ENCODE assay signal across 18 mouse cellular contexts in the genomic region with DNA sequence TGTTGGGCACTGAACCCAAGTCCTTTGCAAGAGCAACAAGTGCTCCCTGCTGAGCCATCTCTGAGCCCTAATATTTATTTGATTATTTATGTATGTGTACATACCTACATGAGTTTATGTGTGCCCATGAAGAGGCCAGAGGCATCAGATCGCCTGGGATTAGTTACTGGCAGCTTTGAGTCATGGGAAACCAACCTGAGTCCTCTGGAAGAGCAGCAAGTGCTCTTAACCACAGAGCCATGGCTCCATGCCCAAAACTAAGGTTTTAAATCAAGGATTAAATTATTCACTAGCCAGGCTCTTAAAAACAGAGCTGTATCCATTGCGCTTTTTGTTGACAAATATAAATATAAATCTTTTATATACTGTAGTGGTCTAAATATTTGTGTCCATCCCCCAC. TPM values are rescaled to one million over a fixed set of nuclear protein-coding genes. Genes with fewer than 3 reads are reported as not detected.
A peak's percentile ranks its signal among the peaks of the same experiment; 100 is the strongest.
DNase-seq lines count a peak whose midpoint lies in the region; TF ChIP-seq lines count a peak whose summit lies in the region.
"Had no signal": no experiment of that assay in that cellular context is flagged by ENCODE, and none has a peak within 500 bp of the region (broad histone marks: within the 10 kb centered on the region; RNA-seq: fewer than 3 reads in every experiment).

No protein-coding gene starts in this region.

- peaks cover 79% of the 10 kb centered on the region for H3K79me2 ChIP-seq in myocyte (ENCODE audit: control insufficient read depth, insufficient read depth)

- no peaks in the 10 kb centered on the region for H3K27me3 ChIP-seq in myocyte (ENCODE audit: control insufficient read depth, insufficient read depth, insufficient read length)
- H3K27me3 ChIP-seq: CH12.LX; forebrain, embryonic 12.5 days; heart, embryonic 12.5 days had no signal

- H3K4me3 ChIP-seq in myocyte = no peak overlapping the region
- H3K4me3 ChIP-seq in layer of hippocampus, adult 2 months = no peak overlapping the region
- H3K4me3 ChIP-seq: forebrain, embryonic 12.5 days; heart, embryonic 12.5 days; hindbrain, embryonic 10.5 days had no signal

- H3K27ac ChIP-seq in layer of hippocampus, adult 2 months = no peak overlapping the region
- H3K27ac ChIP-seq: forebrain, embryonic 12.5 days; hindbrain, embryonic 10.5 days; hindbrain, embryonic 14.5 days had no signal

- no peak for TF ChIP-seq POLR2A in myocyte (IDR thresholded peaks at IDR 0.05; ENCODE audit: insufficient read length, low read depth)

- no peak overlapping the region for H3ac ChIP-seq in myocyte (ENCODE audit: control insufficient read depth, insufficient read length)

- peak; percentile 38 for DNase-seq in lung, postnatal 36 days
- no peak for DNase-seq in lung, adult 18-20 months
- DNase-seq in 416B (ENCODE audit: low read depth) (peak; percentile 76), NIH3T3 (ENCODE audit: low read depth) (peak; percentile 85)
- DNase-seq in layer of hippocampus, adult 2 months (ENCODE audit: low spot score in 2 of 2) = no peak
- DNase-seq in layer of hippocampus, adult 9-10 months (ENCODE audit: low spot score) = no peak
- DNase-seq in left cerebral cortex, adult 11 months (ENCODE audit: low spot score) = no peak
- DNase-seq: adrenal gland, adult 2 months; adrenal gland, postnatal 25 days; cerebellum, adult 18-20 months; cerebellum, adult 9-11 months; gastrocnemius, postnatal 14 days had no signal

- no peaks in the 10 kb centered on the region for H3K36me3 ChIP-seq in myocyte (ENCODE audit: control insufficient read depth, insufficient read depth)
- H3K36me3 ChIP-seq: forebrain, embryonic 12.5 days had no signal

- no peak for TF ChIP-seq CTCF in layer of hippocampus, adult 2 months (conservative IDR thresholded peaks at IDR 0.05)

- peak overlapping the region; percentile 15 for H3K4me2 ChIP-seq in myocyte (ENCODE audit: low read depth)
- H3K4me2 ChIP-seq: forebrain, embryonic 12.5 days; heart, embryonic 12.5 days; hindbrain, embryonic 14.5 days had no signal

TF ChIP-seq in myocyte, 11 proteins besides CTCF, POLR2A, EP300 and RAD21:
- TF ChIP-seq TCF12 (IDR thresholded peaks at IDR 0.05; ENCODE audit: insufficient read depth, poor library complexity, severe bottlenecking) (no peak), SRF (IDR thresholded peaks at IDR 0.05; ENCODE audit: control insufficient read depth, insufficient read length, low read depth) (no peak), REST (IDR thresholded peaks at IDR 0.05; ENCODE audit: insufficient read depth, insufficient read length) (no peak), TCF3 (IDR thresholded peaks at IDR 0.05; ENCODE audit: insufficient read length, low read depth) (no peak), CEBPB (IDR thresholded peaks at IDR 0.05; ENCODE audit: insufficient read depth, poor library complexity, severe bottlenecking) (no peak), POLR2AphosphoS2 (IDR thresholded peaks at IDR 0.05; ENCODE audit: insufficient read length, low read depth) (no peak), MYOD1 (IDR thresholded peaks at IDR 0.05; ENCODE audit: control insufficient read depth in 1 of 3, insufficient read length in 2 of 3, low read depth in 2 of 3) (no peak), USF1 (IDR thresholded peaks at IDR 0.05; ENCODE audit: low read depth) (no peak), MYOG (IDR thresholded peaks at IDR 0.05; ENCODE audit: control insufficient read depth in 1 of 3, insufficient read depth in 1 of 3, insufficient read length in 2 of 3, low read depth in 2 of 3) (no peak), E2F4 (IDR thresholded peaks at IDR 0.05; ENCODE audit: insufficient read depth) (no peak), MAX (IDR thresholded peaks at IDR 0.05; ENCODE audit: low read depth) (no peak)

RNA-seq across cellular contexts. Expression of a gene that starts 18.8 kb away (rescaled TPM):
- polyA plus RNA-seq in myocyte (2012; fragmentation: generic; extraction: Trizol) = 10.8 TPM
- 10 to 100 TPM; 60.9 to 65.0 TPM for total RNA-seq in layer of hippocampus, adult 2 months (2021)

RNA-seq across cellular contexts. Expression of a gene that starts 45.2 kb away (rescaled TPM):
- polyA plus RNA-seq in myocyte (2012; fragmentation: generic; extraction: Trizol) = 4.8 TPM
- total RNA-seq in layer of hippocampus, adult 2 months (2021) = 10 to 100 TPM; 43.2 to 45.7 TPM

Comparison
In these comparisons a context has a peak if more than half of its experiments do, and no peak if none do; other contexts are left out.
1. DNase-seq: peak in lung, postnatal 36 days (single experiment), 416B (single experiment) and NIH3T3 (single experiment); none in lung, adult 18-20 months (0 of 2), layer of hippocampus, adult 2 months (0 of 2), layer of hippocampus, adult 9-10 months (single experiment) and left cerebral cortex, adult 11 months (single experiment).